Mouse (Mus musculus) small intestine, adult 2 months (tissue): Measurements from ENCODE around the gene Clec1b.

Experiments
- CTCF ChIP-seq: fragments of 200-500 bp; IDR thresholded peaks from 2 replicates; pipeline ENCODE4 v1.5.1; 2012; ENCODE audit warnings: low read depth, mild to moderate bottlenecking, control low read depth, inconsistent platforms, low read length, moderate library complexity, mixed read lengths; ENCODE audit not compliant: insufficient replicate concordance, insufficient read length; ENCODE audit errors: extremely low read depth
- POLR2A ChIP-seq: fragments of 200-500 bp; IDR thresholded peaks from 2 replicates; pipeline ENCODE4 v1.6.1; 2012; ENCODE audit warnings: low read depth, mild to moderate bottlenecking, control low read depth, inconsistent platforms, low read length, moderate library complexity

DNA sequence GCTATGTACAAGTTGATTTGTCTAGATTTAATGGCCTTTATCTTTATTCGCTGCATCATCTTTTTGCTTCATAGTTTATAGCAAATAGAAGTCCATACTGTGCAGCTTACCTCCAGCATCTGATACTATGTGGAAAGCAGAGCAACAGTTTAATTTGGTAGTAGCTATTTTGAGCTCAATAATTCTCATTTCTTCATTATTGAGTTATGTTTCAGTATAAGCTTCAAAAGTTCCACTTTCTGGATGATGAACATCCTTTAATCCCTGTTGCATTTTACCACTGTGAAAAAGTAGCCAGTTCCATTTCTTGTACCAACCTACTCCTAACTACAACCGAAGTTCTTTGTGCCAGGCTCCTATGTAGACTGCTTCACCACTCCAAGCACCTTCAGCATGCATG is 11.5 kb downstream of the Clec1b start, which contains the start of gene Clec9a:
- TF ChIP-seq POLR2A (no peak), CTCF (no peak)
